Mouse (Mus musculus): ENCODE results near the gene Prpf31.

Gene Prpf31

GRCm38 (mm10) chr7:3629030-3629429 lies 755 bp upstream of the Prpf31 start:
- DNase-seq (ENCODE audit: low spot score) = no peak

- no peak for DNase-seq (ENCODE audit: low spot score)
Measured at GRCm38 (mm10) chr7:3630478-3630815, 662 bp downstream of the Prpf31 start.

GRCm38 (mm10) chr7:3643412-3643811 lies 13.6 kb downstream of the Prpf31 start:
- no peak for DNase-seq (ENCODE audit: low spot score)

- no peak for DNase-seq (ENCODE audit: low spot score)
Measured at GRCm38 (mm10) chr7:3643843-3644242, 14.1 kb downstream of the Prpf31 start.

GRCm38 (mm10) chr7:3644348-3644671 lies 14.5 kb downstream of the Prpf31 start:
- DNase-seq (ENCODE audit: low spot score) = no peak

GRCm38 (mm10) chr7:3644672-3645487 lies 15.1 kb downstream of the Prpf31 start, which contains the start of gene Cnot3:
Cnot3 (plus strand) TSS chr7:3645268.
- peak; percentile 98 for DNase-seq (ENCODE audit: low spot score)

- DNase-seq (ENCODE audit: low spot score) = no peak
Measured at GRCm38 (mm10) chr7:3645488-3646025, 15.8 kb downstream of the Prpf31 start.

- DNase-seq (ENCODE audit: low spot score) = no peak
Measured at GRCm38 (mm10) chr7:3646188-3646587, 16.4 kb downstream of the Prpf31 start.

GRCm38 (mm10) chr7:3646641-3647040 lies 16.9 kb downstream of the Prpf31 start:
- DNase-seq (ENCODE audit: low spot score) = no peak

- no peak for DNase-seq (ENCODE audit: low spot score)
Measured at GRCm38 (mm10) chr7:3656966-3657365, 27.2 kb downstream of the Prpf31 start.

GRCm38 (mm10) chr7:3658578-3658977 lies 28.8 kb downstream of the Prpf31 start:
- no peak for DNase-seq (ENCODE audit: low spot score)

GRCm38 (mm10) chr7:3664524-3665214 lies 34.9 kb downstream of the Prpf31 start:
- peak; percentile 17 for DNase-seq (ENCODE audit: low spot score)

GRCm38 (mm10) chr7:3665215-3666114 lies 35.7 kb downstream of the Prpf31 start, which contains the start of gene Leng1:
Leng1 (minus strand) TSS chr7:3665840.
- peak; percentile 96 for DNase-seq (ENCODE audit: low spot score)

- DNase-seq (ENCODE audit: low spot score) = peak; percentile 26
Measured at GRCm38 (mm10) chr7:3666921-3667391, 37.2 kb downstream of the Prpf31 start.

GRCm38 (mm10) chr7:3674507-3675227 lies 44.9 kb downstream of the Prpf31 start:
- DNase-seq (ENCODE audit: low spot score) = peak; percentile 74

- no peak for DNase-seq (ENCODE audit: low spot score)
Measured at GRCm38 (mm10) chr7:3675228-3675548, 45.4 kb downstream of the Prpf31 start.

GRCm38 (mm10) chr7:3676371-3676770 lies 46.6 kb downstream of the Prpf31 start:
- no peak for DNase-seq (ENCODE audit: low spot score)

- no peak for DNase-seq (ENCODE audit: low spot score)
Measured at GRCm38 (mm10) chr7:3677342-3677741, 47.6 kb downstream of the Prpf31 start, which contains the start of gene Tmc4. Tmc4 (minus strand) TSS chr7:3677553.

- DNase-seq (ENCODE audit: low spot score) = no peak
Measured at GRCm38 (mm10) chr7:3683908-3684550, 54.2 kb downstream of the Prpf31 start.

GRCm38 (mm10) chr7:3684698-3685097 lies 54.9 kb downstream of the Prpf31 start:
- DNase-seq (ENCODE audit: low spot score) = no peak

All from MN1 (cell line).